Mouse (Mus musculus) liver, embryonic 14.5 days (tissue): ENCODE data around the gene Dcpp3. TPM values are rescaled to one million over a fixed set of nuclear protein-coding genes. Genes with fewer than 3 reads are reported as not detected.

Experiments used
- ATAC-seq: fragments of 200-750 bp; cut with Nextera tagmentation; 2 replicates; pipeline ENCODE4 v1.8.0; 2017; ENCODE audit warnings: moderate number of reproducible peaks, mild to moderate bottlenecking, moderate library complexity; ENCODE audit not compliant: insufficient read depth
- DNase-seq, 3 experiments: peaks; one replicate each; pipeline ENCODE4 v3.0.0-alpha.2; 2012 to 2013; ENCODE audit warnings: low read depth in 3 of 3, low spot score in 3 of 3
- H3K27ac ChIP-seq: fragments of 300-500 bp; sonication (generic); 2 replicates; pipeline ENCODE4 v1.5.1; 2014; ENCODE audit warnings: moderate library complexity, mild to moderate bottlenecking, control low read depth, inconsistent platforms
- H3K27me3 ChIP-seq: fragments of 300-500 bp; sonication (generic); 2 replicates; pipeline ENCODE4 v1.6.1; 2014; ENCODE audit warnings: mild to moderate bottlenecking, low read length, moderate library complexity; ENCODE audit not compliant: control insufficient read depth, insufficient read depth
- H3K36me3 ChIP-seq: fragments of 300-500 bp; sonication (generic); replicated peaks from 2 replicates; pipeline ENCODE4 v1.6.1; 2014; ENCODE audit warnings: low read depth; ENCODE audit not compliant: control insufficient read depth, insufficient read depth
- H3K4me1 ChIP-seq, 2 experiments: fragments of 200-500 bp in 1 of 2; fragments of 300-500 bp in 1 of 2; sonication (generic) in 1 of 2; replicated peaks; 2 replicates each; pipeline ENCODE4 v1.6.1; 2012 to 2014; ENCODE audit warnings: antibody characterized with exemption in 1 of 2, inconsistent platforms in 1 of 2, low read length in 1 of 2; ENCODE audit not compliant: control insufficient read depth in 2 of 2, insufficient read depth in 2 of 2
- H3K4me2 ChIP-seq: fragments of 300-500 bp; sonication (generic); 2 replicates; pipeline ENCODE4 v1.6.1; 2014; ENCODE audit warnings: low read depth, mild to moderate bottlenecking, control low read depth, moderate library complexity
- H3K4me3 ChIP-seq, 2 experiments: fragments of 200-500 bp in 1 of 2; fragments of 300-500 bp in 1 of 2; sonication (generic) in 1 of 2; 2 replicates each; pipeline ENCODE4 v1.5.1; 2012 to 2014; ENCODE audit warnings: low read depth in 2 of 2, low read length in 2 of 2, mild to moderate bottlenecking in 2 of 2, control low read depth in 1 of 2, inconsistent platforms in 1 of 2, moderate library complexity in 1 of 2; ENCODE audit not compliant: insufficient read depth in 1 of 2
- H3K9ac ChIP-seq: fragments of 300-500 bp; sonication (generic); replicated peaks from 2 replicates; pipeline ENCODE4 v1.6.1; 2014; ENCODE audit warnings: mild to moderate bottlenecking, control low read depth, moderate library complexity
- H3K9me3 ChIP-seq: fragments of 300-500 bp; sonication (generic); 2 replicates; pipeline ENCODE4 v1.6.1; 2016; ENCODE audit warnings: low read length, mixed read lengths; ENCODE audit not compliant: control insufficient read depth
- CTCF ChIP-seq: IDR thresholded peaks from 2 replicates; pipeline ENCODE4 v1.5.1; 2016; ENCODE audit warnings: antibody characterized with exemption, low read depth, control low read depth
- EP300 ChIP-seq: IDR thresholded peaks from 2 replicates; pipeline ENCODE4 v1.6.1; 2016; ENCODE audit warnings: antibody characterized with exemption, low read depth
- WGBS: fragments of 180-500 bp; shearing (Covaris S2); extraction: QIAGEN DNeasy Blood & Tissue Kit; methylation state at CpG from one replicate; pipeline ENCODE4 v1.1.7; 2014; ENCODE audit not compliant: insufficient replicate concordance; 5-methylcytosine and 5-hydroxymethylcytosine counted together
- polyA plus RNA-seq, 2 experiments: library from polyadenylated mRNA; depleted of rRNA in 1 of 2; stranded (reverse) in 1 of 2; unstranded in 1 of 2; fragments of >200 nt; fragmentation: Nextera tagmentation in 1 of 2; extraction: Ambion mirVana in 1 of 2; gene quantifications; 2 replicates each; pipeline versions ENCODE4 v1.2.1 to v1.2.3; 2012 to 2014

Dcpp3 gene
- polyA plus RNA-seq, 2 experiments = not detected

DNA sequence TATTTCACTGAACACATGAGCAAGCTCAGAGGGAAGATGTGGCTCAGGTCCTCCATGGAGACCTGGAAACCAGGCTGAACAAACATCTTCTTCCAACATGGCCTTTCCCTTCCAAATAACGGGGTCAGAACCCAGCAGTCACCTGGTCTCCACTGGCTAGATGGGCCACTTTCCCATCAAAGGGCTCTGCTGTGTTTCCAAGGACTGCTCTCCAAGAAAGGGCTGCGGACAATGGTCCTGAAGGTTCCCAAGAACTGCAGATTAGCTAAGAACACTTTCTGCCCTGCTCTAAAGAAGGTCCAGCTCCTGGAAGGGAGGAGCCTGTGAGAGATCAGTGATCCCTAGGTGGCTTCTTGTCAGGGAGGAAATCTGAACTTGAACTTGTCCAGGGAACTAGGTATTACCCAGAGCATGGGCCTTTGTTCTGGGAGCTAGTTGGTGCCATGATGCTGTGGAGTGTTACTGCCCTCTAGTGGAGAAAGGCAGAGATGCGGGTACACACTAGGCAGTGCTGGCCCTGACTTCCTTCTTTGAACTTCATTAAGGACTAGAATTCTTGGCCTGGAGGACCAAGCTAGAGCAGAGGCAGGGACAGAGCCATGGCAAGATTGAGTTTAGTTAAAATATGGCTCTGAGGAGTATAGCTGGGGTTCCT is 43.0 kb downstream of the Dcpp3 start:
- Histone ChIP-seq H3K27ac (no peak overlapping the region), H3K27me3 (no peaks in the 10 kb centered on the region), H3K4me3 (no peak overlapping the region), H3K4me1 (no peaks in the 10 kb centered on the region), H3K9ac (no peak overlapping the region), H3K36me3 (no peaks in the 10 kb centered on the region), H3K4me2 (no peak overlapping the region), H3K9me3 (no peaks in the 10 kb centered on the region)
- no peak for ATAC-seq
- 28% methylated on average over 3 of the region's 3 CpGs for WGBS
- peak; percentile 35 to 41 (median 36) for DNase-seq
- TF ChIP-seq EP300 (no peak), CTCF (peak; percentile 95)

DNA sequence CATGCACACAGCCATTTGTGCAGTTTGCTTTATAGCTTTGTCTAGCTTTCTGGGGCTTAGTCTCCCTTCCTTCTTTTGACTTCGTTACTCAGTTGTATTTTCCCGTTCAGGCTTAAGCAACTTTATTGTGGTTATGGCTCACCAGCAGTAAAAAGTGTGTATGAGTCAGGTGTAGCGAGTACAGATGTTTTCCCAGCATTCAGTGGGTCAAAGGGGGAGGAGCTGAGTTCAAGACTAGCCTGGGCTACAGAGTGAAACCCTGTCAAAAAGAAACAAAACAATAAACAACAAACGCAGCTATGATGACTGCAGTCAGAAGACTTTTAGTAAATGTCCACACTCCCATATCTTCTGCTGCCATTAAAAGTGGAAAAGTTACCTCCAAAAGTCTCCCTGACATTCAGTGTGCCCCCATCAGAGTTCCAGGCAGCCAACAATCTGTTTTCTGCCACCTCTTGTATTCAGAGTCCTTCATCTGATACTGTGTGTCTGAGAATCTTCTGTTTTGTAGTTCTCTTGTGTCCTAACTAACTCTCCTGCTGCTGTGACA is 44.4 kb downstream of the Dcpp3 start:
- ATAC-seq (no peak), DNase-seq (no peak)
- 39% methylated on average over 4 of the region's 4 CpGs for WGBS
- Histone ChIP-seq H3K4me2 (no peak overlapping the region), H3K9me3 (no peaks in the 10 kb centered on the region), H3K4me3 (no peak overlapping the region), H3K27me3 (no peaks in the 10 kb centered on the region), H3K4me1 (no peaks in the 10 kb centered on the region), H3K27ac (no peak overlapping the region), H3K36me3 (no peaks in the 10 kb centered on the region), H3K9ac (no peak overlapping the region)
- TF ChIP-seq CTCF = no peak
- TF ChIP-seq EP300 = no peak

GRCm38 (mm10) chr17:23965805-23966425 is 48.7 kb downstream of the Dcpp3 start:
- WGBS = 29% methylated on average over 6 of the region's 6 CpGs

GRCm38 (mm10) chr17:23966658-23967401 is 49.6 kb downstream of the Dcpp3 start:
- no peak overlapping the region for H3K9ac ChIP-seq
- ATAC-seq = no peak

More at GRCm38 (mm10) chr17:23965805-23966425, 48.7 kb downstream of the Dcpp3 start:
- Histone ChIP-seq H3K27me3 (no peaks in the 10 kb centered on the region), H3K9me3 (no peaks in the 10 kb centered on the region), H3K36me3 (no peaks in the 10 kb centered on the region), H3K9ac (no peak overlapping the region), H3K27ac (no peak overlapping the region), H3K4me2 (no peak overlapping the region), H3K4me1 (no peaks in the 10 kb centered on the region; a peak in 1 of 4 replicates), H3K4me3 (no peak overlapping the region)
- no peak for DNase-seq
- no peak for TF ChIP-seq EP300
- no peak for TF ChIP-seq CTCF
- ATAC-seq = no peak

GRCm38 (mm10) chr17:23968780-23969179 is 51.5 kb downstream of the Dcpp3 start:
- TF ChIP-seq EP300 (no peak), CTCF (peak; percentile 41)
- no peaks in the 10 kb centered on the region for H3K9me3 ChIP-seq
- H3K36me3 ChIP-seq = no peaks in the 10 kb centered on the region
- no peak overlapping the region for H3K9ac ChIP-seq
- 22% methylated on average over 2 of the region's 2 CpGs for WGBS
- H3K4me1 ChIP-seq = no peaks in the 10 kb centered on the region; a peak in 1 of 4 replicates
- H3K27ac ChIP-seq = no peak overlapping the region
- H3K4me3 ChIP-seq = no peak overlapping the region
- ATAC-seq (no peak), DNase-seq (no peak)
- no peak overlapping the region for H3K4me2 ChIP-seq
- no peaks in the 10 kb centered on the region for H3K27me3 ChIP-seq

More at GRCm38 (mm10) chr17:23966658-23967401, 49.6 kb downstream of the Dcpp3 start:
- no peaks in the 10 kb centered on the region for H3K36me3 ChIP-seq
- H3K4me1 ChIP-seq = no peaks in the 10 kb centered on the region; a peak in 1 of 4 replicates
- H3K27ac ChIP-seq = no peak overlapping the region
- 32% methylated on average over 10 of the region's 10 CpGs for WGBS
- H3K9me3 ChIP-seq = no peaks in the 10 kb centered on the region
- DNase-seq = peak in 1 of 3 experiments; percentile 28
- no peaks in the 10 kb centered on the region for H3K27me3 ChIP-seq
- H3K4me3 ChIP-seq = no peak overlapping the region
- no peak overlapping the region for H3K4me2 ChIP-seq
- TF ChIP-seq CTCF = no peak
- TF ChIP-seq EP300 = no peak

Other genes starting within 250 kb of the Dcpp3 start
- 11.3 and 15.3 TPM in 2 replicates for gene Hcfc1r1, start 243.9 kb upstream of the Dcpp3 start, polyA plus RNA-seq (2012; rRNA removed)
- gene Hcfc1r1, start 243.9 kb upstream of the Dcpp3 start, polyA plus RNA-seq (2014; fragmentation: Nextera tagmentation; extraction: Ambion mirVana) = 21.0 and 24.5 TPM in 2 replicates
- gene Thoc6, start 243.6 kb upstream of the Dcpp3 start, polyA plus RNA-seq (2012; rRNA removed) = 14.8 and 17.2 TPM in 2 replicates
- 21.4 and 21.5 TPM in 2 replicates for gene Thoc6, start 243.6 kb upstream of the Dcpp3 start, polyA plus RNA-seq (2014; fragmentation: Nextera tagmentation; extraction: Ambion mirVana)
- 1.4 and 1.7 TPM in 2 replicates for gene Tnfrsf12a, start 240.0 kb upstream of the Dcpp3 start, polyA plus RNA-seq (2012; rRNA removed)
- gene Tnfrsf12a, start 240.0 kb upstream of the Dcpp3 start, polyA plus RNA-seq (2014; fragmentation: Nextera tagmentation; extraction: Ambion mirVana) = 3.0 and 3.9 TPM in 2 replicates
- gene Cldn6, start 238.2 kb upstream of the Dcpp3 start, polyA plus RNA-seq (2012; rRNA removed) = 0.64 and 0.68 TPM in 2 replicates
- gene Cldn6, start 238.2 kb upstream of the Dcpp3 start, polyA plus RNA-seq (2014; fragmentation: Nextera tagmentation; extraction: Ambion mirVana) = 0.15 and 0.50 TPM in 2 replicates
- gene Cldn9, start 233.4 kb upstream of the Dcpp3 start, polyA plus RNA-seq (2012; rRNA removed) = 0.04 TPM in 2 replicates
- 0.21 TPM in 1 of 2 replicates, not detected in the other for gene Cldn9, start 233.4 kb upstream of the Dcpp3 start, polyA plus RNA-seq (2014; fragmentation: Nextera tagmentation; extraction: Ambion mirVana)
- gene 1520401A03Rik, start 194.7 kb upstream of the Dcpp3 start, polyA plus RNA-seq (2012; rRNA removed) = 0.04 and 0.09 TPM in 2 replicates
- not detected in 2 replicates for gene 1520401A03Rik, start 194.7 kb upstream of the Dcpp3 start, polyA plus RNA-seq (2014; fragmentation: Nextera tagmentation; extraction: Ambion mirVana)
- 29.6 and 35.0 TPM in 2 replicates for gene Pkmyt1, start 191.1 kb upstream of the Dcpp3 start, polyA plus RNA-seq (2012; rRNA removed)
- 21.2 and 24.5 TPM in 2 replicates for gene Pkmyt1, start 191.1 kb upstream of the Dcpp3 start, polyA plus RNA-seq (2014; fragmentation: Nextera tagmentation; extraction: Ambion mirVana)
- gene Paqr4, start 176.6 kb upstream of the Dcpp3 start, polyA plus RNA-seq (2012; rRNA removed) = 3.6 and 5.7 TPM in 2 replicates
- gene Paqr4, start 176.6 kb upstream of the Dcpp3 start, polyA plus RNA-seq (2014; fragmentation: Nextera tagmentation; extraction: Ambion mirVana) = 6.4 and 7.2 TPM in 2 replicates
- gene Kremen2, start 171.6 kb upstream of the Dcpp3 start, polyA plus RNA-seq (2012; rRNA removed) = 0.02 and 0.03 TPM in 2 replicates
- gene Kremen2, start 171.6 kb upstream of the Dcpp3 start, polyA plus RNA-seq (2014; fragmentation: Nextera tagmentation; extraction: Ambion mirVana) = not detected in 2 replicates
- 4.0 and 4.3 TPM in 2 replicates for gene Flywch1, start 145.9 kb upstream of the Dcpp3 start, polyA plus RNA-seq (2012; rRNA removed)
- gene Flywch1, start 145.9 kb upstream of the Dcpp3 start, polyA plus RNA-seq (2014; fragmentation: Nextera tagmentation; extraction: Ambion mirVana) = 6.6 and 7.4 TPM in 2 replicates
- 0.57 and 0.79 TPM in 2 replicates for gene Flywch2, start 131.4 kb upstream of the Dcpp3 start, polyA plus RNA-seq (2012; rRNA removed)
- 0.85 and 1.0 TPM in 2 replicates for gene Flywch2, start 131.4 kb upstream of the Dcpp3 start, polyA plus RNA-seq (2014; fragmentation: Nextera tagmentation; extraction: Ambion mirVana)
- gene Srrm2, start 126.9 kb upstream of the Dcpp3 start, polyA plus RNA-seq (2012; rRNA removed) = 136 and 152 TPM in 2 replicates
- 107 and 120 TPM in 2 replicates for gene Srrm2, start 126.9 kb upstream of the Dcpp3 start, polyA plus RNA-seq (2014; fragmentation: Nextera tagmentation; extraction: Ambion mirVana)
- gene Elob, start 88.3 kb upstream of the Dcpp3 start, polyA plus RNA-seq (2012; rRNA removed) = 277 and 284 TPM in 2 replicates
- 519 and 544 TPM in 2 replicates for gene Elob, start 88.3 kb upstream of the Dcpp3 start, polyA plus RNA-seq (2014; fragmentation: Nextera tagmentation; extraction: Ambion mirVana)
- gene Prss33, start 81.4 kb upstream of the Dcpp3 start, polyA plus RNA-seq (2012; rRNA removed) = 0.04 TPM in 1 of 2 replicates, not detected in the other
- gene Prss33, start 81.4 kb upstream of the Dcpp3 start, polyA plus RNA-seq (2014; fragmentation: Nextera tagmentation; extraction: Ambion mirVana) = not detected in 2 replicates
- 0.06 TPM in 1 of 2 replicates, not detected in the other for gene Prss32, start 73.6 kb upstream of the Dcpp3 start, polyA plus RNA-seq (2012; rRNA removed)
- gene Prss32, start 73.6 kb upstream of the Dcpp3 start, polyA plus RNA-seq (2014; fragmentation: Nextera tagmentation; extraction: Ambion mirVana) = not detected in 2 replicates
- gene Prss41, start 73.3 kb upstream of the Dcpp3 start, polyA plus RNA-seq (2012; rRNA removed) = 0.09 and 0.18 TPM in 2 replicates
- gene Prss41, start 73.3 kb upstream of the Dcpp3 start, polyA plus RNA-seq (2014; fragmentation: Nextera tagmentation; extraction: Ambion mirVana) = 0.06 TPM in 1 of 2 replicates, not detected in the other
- not detected in 2 replicates for gene Prss21, start 49.4 kb upstream of the Dcpp3 start, polyA plus RNA-seq (2012; rRNA removed)
- not detected in 2 replicates for gene Prss21, start 49.4 kb upstream of the Dcpp3 start, polyA plus RNA-seq (2014; fragmentation: Nextera tagmentation; extraction: Ambion mirVana)
- not detected in 2 replicates for gene Dcpp1, start 36.6 kb upstream of the Dcpp3 start, polyA plus RNA-seq (2012; rRNA removed)
- gene Dcpp1, start 36.6 kb upstream of the Dcpp3 start, polyA plus RNA-seq (2014; fragmentation: Nextera tagmentation; extraction: Ambion mirVana) = not detected in 2 replicates
- not detected in 2 replicates for gene Dcpp2, start 36.6 kb upstream of the Dcpp3 start, polyA plus RNA-seq (2012; rRNA removed)
- gene Dcpp2, start 36.6 kb upstream of the Dcpp3 start, polyA plus RNA-seq (2014; fragmentation: Nextera tagmentation; extraction: Ambion mirVana) = not detected in 2 replicates
- not detected in 2 replicates for gene Sbp, start 24.2 kb downstream of the Dcpp3 start, polyA plus RNA-seq (2012; rRNA removed)
- not detected in 2 replicates for gene Sbp, start 24.2 kb downstream of the Dcpp3 start, polyA plus RNA-seq (2014; fragmentation: Nextera tagmentation; extraction: Ambion mirVana)
- gene Sbpl, start 37.8 kb downstream of the Dcpp3 start, polyA plus RNA-seq (2012; rRNA removed) = not detected in 2 replicates
- not detected in 2 replicates for gene Sbpl, start 37.8 kb downstream of the Dcpp3 start, polyA plus RNA-seq (2014; fragmentation: Nextera tagmentation; extraction: Ambion mirVana)
- 0.07 and 0.13 TPM in 2 replicates for gene Prss30, start 63.1 kb downstream of the Dcpp3 start, polyA plus RNA-seq (2012; rRNA removed)
- 0.06 TPM in 1 of 2 replicates, not detected in the other for gene Prss30, start 63.1 kb downstream of the Dcpp3 start, polyA plus RNA-seq (2014; fragmentation: Nextera tagmentation; extraction: Ambion mirVana)
- not detected in 2 replicates for gene Prss22, start 80.6 kb downstream of the Dcpp3 start, polyA plus RNA-seq (2012; rRNA removed)
- gene Prss22, start 80.6 kb downstream of the Dcpp3 start, polyA plus RNA-seq (2014; fragmentation: Nextera tagmentation; extraction: Ambion mirVana) = not detected in 2 replicates
- gene Prss27, start 120.7 kb downstream of the Dcpp3 start, polyA plus RNA-seq (2012; rRNA removed) = not detected in 2 replicates
- not detected in 2 replicates for gene Prss27, start 120.7 kb downstream of the Dcpp3 start, polyA plus RNA-seq (2014; fragmentation: Nextera tagmentation; extraction: Ambion mirVana)
- 9.3 and 10.0 TPM in 2 replicates for gene Kctd5, start 156.0 kb downstream of the Dcpp3 start, polyA plus RNA-seq (2012; rRNA removed)
- 10.9 and 11.3 TPM in 2 replicates for gene Kctd5, start 156.0 kb downstream of the Dcpp3 start, polyA plus RNA-seq (2014; fragmentation: Nextera tagmentation; extraction: Ambion mirVana)
- 8.5 and 9.7 TPM in 2 replicates for gene Pdpk1, start 233.5 kb downstream of the Dcpp3 start, polyA plus RNA-seq (2012; rRNA removed)
- gene Pdpk1, start 233.5 kb downstream of the Dcpp3 start, polyA plus RNA-seq (2014; fragmentation: Nextera tagmentation; extraction: Ambion mirVana) = 24.5 and 25.5 TPM in 2 replicates
- gene Amdhd2, start 246.3 kb downstream of the Dcpp3 start, polyA plus RNA-seq (2012; rRNA removed) = 11.6 and 12.7 TPM in 2 replicates
- gene Amdhd2, start 246.3 kb downstream of the Dcpp3 start, polyA plus RNA-seq (2014; fragmentation: Nextera tagmentation; extraction: Ambion mirVana) = 17.6 and 21.7 TPM in 2 replicates